Mouse (Mus musculus) intestine, embryonic 15.5 days (tissue): ENCODE data around the gene Epb41l3. TPM values are rescaled to one million over a fixed set of nuclear protein-coding genes. Genes with fewer than 3 reads are reported as not detected.

Source experiments
- ATAC-seq: fragments of 200-750 bp; cut with Nextera tagmentation; 2 replicates; pipeline ENCODE4 v1.8.0; 2017; ENCODE audit warnings: moderate TSS enrichment, moderate library complexity
- H3K27ac ChIP-seq: fragments of 300-500 bp; sonication (generic); 2 replicates; pipeline ENCODE4 v1.5.1; 2015; ENCODE audit warnings: mild to moderate bottlenecking, inconsistent platforms
- H3K27me3 ChIP-seq: fragments of 300-500 bp; sonication (generic); replicated peaks from 2 replicates; pipeline ENCODE4 v1.6.1; 2015; ENCODE audit warnings: inconsistent platforms
- H3K36me3 ChIP-seq: fragments of 300-500 bp; sonication (generic); 2 replicates; pipeline ENCODE4 v1.6.1; 2015; ENCODE audit warnings: inconsistent platforms
- H3K4me1 ChIP-seq: fragments of 300-500 bp; sonication (generic); replicated peaks from 2 replicates; pipeline ENCODE4 v1.6.1; 2015; ENCODE audit warnings: inconsistent platforms
- H3K4me2 ChIP-seq: fragments of 300-500 bp; sonication (generic); replicated peaks from 2 replicates; pipeline ENCODE4 v1.6.1; 2015; ENCODE audit warnings: mild to moderate bottlenecking, inconsistent platforms
- H3K4me3 ChIP-seq: fragments of 300-500 bp; sonication (generic); replicated peaks from 2 replicates; pipeline ENCODE4 v1.5.1; 2015; ENCODE audit warnings: inconsistent platforms
- H3K9ac ChIP-seq: fragments of 300-500 bp; sonication (generic); 2 replicates; pipeline ENCODE4 v1.6.1; 2015; ENCODE audit warnings: inconsistent platforms
- H3K9me3 ChIP-seq: fragments of 300-500 bp; sonication (generic); 2 replicates; pipeline ENCODE4 v1.6.1; 2016; ENCODE audit warnings: inconsistent platforms
- WGBS: fragments of 180-500 bp; shearing (Covaris S2); methylation state at CpG from one replicate; pipeline ENCODE4 v1.1.7; 2015; 5-methylcytosine and 5-hydroxymethylcytosine counted together
- polyA plus RNA-seq: library from polyadenylated mRNA; unstranded; fragments of >200 nt; fragmentation: Nextera tagmentation; extraction: Ambion mirVana; gene quantifications from 2 replicates; pipeline ENCODE4 v1.2.1, GENCODE M21; 2015

Epb41l3 gene
- polyA plus RNA-seq, 1 experiment from 2014 or later, result 131 TPM

- Histone ChIP-seq H3K36me3 (no peaks in the 10 kb centered on the region), H3K4me1 (no peaks in the 10 kb centered on the region), H3K4me3 (no peak overlapping the region), H3K9ac (no peak overlapping the region), H3K9me3 (no peaks in the 10 kb centered on the region), H3K27ac (no peak overlapping the region), H3K4me2 (no peak overlapping the region), H3K27me3 (no peaks in the 10 kb centered on the region)
- WGBS, result 71% methylated on average over 5 of the region's 5 CpGs
- ATAC-seq, result no peak
Measured at GRCm38 (mm10) chr17:69158690-69159089, 83.2 kb downstream of the Epb41l3 start.

DNA sequence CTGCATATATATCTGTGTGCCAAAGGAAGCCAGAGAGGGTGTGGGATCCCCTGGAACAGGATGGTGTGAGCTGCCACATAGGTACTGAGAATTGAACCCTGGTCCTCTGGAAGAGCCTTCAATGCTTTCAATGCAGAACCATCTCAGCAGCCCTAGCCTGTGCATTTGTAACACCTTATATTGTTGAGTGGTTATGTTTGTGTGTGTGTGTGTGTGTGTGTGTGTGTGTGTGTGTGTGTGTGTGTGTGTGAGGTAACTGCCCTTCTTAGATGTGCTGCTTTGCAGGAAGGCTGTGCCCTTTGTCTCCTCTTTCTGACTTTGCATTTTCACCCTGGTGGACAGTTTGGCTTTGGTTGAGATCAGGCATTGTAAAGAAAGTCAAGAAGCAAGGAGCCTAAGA lies 87.2 kb downstream of the Epb41l3 start:
- Histone ChIP-seq H3K27ac (no peak overlapping the region), H3K4me3 (no peak overlapping the region), H3K36me3 (no peaks in the 10 kb centered on the region), H3K9ac (no peak overlapping the region), H3K9me3 (no peaks in the 10 kb centered on the region), H3K27me3 (no peaks in the 10 kb centered on the region), H3K4me1 (no peaks in the 10 kb centered on the region), H3K4me2 (no peak overlapping the region)
- no peak for ATAC-seq

DNA sequence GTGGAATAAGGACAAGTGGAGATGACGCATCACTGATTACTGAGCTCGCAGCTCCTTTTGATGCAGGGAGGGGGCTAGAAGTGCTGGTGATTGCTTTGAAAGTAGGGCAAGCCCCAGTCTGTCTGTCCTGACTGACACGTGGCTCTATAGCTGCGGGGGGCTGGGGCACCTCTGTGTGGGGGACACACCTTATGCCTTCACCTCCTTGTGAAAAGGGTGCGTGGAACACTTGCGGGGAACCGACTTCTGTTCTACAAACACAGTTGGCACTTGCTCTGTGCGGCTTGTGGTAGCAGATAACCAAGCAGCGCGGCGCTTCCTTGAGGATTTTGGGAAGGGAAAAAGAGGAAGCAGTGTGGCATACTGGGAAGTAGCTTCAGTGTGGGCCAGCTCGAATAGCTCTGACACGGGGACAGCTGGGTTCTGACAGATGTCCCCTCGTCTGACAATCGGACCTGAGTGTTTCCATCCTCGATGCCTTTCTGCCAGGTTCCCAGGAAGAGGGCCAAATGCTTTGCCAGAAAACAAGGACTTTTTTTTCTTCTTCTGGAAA lies 101.5 kb downstream of the Epb41l3 start:
- H3K4me3 ChIP-seq, result no peak overlapping the region
- H3K4me2 ChIP-seq, result no peak overlapping the region
- H3K9me3 ChIP-seq, result no peaks in the 10 kb centered on the region
- whole genome bisulfite sequencing, result 66% methylated on average over 16 of the region's 16 CpGs
- ATAC-seq, result no peak
- no peak overlapping the region for H3K27ac ChIP-seq
- H3K36me3 ChIP-seq, result no peaks in the 10 kb centered on the region
- no peaks in the 10 kb centered on the region for H3K27me3 ChIP-seq
- H3K4me1 ChIP-seq, result peaks cover 7% of the 10 kb centered on the region
- H3K9ac ChIP-seq, result no peak overlapping the region

- Histone ChIP-seq H3K27ac (no peak overlapping the region), H3K9ac (no peak overlapping the region), H3K4me2 (no peak overlapping the region), H3K4me3 (no peak overlapping the region), H3K4me1 (peaks cover 13% of the 10 kb centered on the region), H3K36me3 (no peaks in the 10 kb centered on the region), H3K9me3 (no peaks in the 10 kb centered on the region), H3K27me3 (no peaks in the 10 kb centered on the region)
- WGBS, result 90% methylated on average over 5 of the region's 5 CpGs
- ATAC-seq, result no peak
Measured at GRCm38 (mm10) chr17:69177954-69178353, 102.5 kb downstream of the Epb41l3 start.

DNA sequence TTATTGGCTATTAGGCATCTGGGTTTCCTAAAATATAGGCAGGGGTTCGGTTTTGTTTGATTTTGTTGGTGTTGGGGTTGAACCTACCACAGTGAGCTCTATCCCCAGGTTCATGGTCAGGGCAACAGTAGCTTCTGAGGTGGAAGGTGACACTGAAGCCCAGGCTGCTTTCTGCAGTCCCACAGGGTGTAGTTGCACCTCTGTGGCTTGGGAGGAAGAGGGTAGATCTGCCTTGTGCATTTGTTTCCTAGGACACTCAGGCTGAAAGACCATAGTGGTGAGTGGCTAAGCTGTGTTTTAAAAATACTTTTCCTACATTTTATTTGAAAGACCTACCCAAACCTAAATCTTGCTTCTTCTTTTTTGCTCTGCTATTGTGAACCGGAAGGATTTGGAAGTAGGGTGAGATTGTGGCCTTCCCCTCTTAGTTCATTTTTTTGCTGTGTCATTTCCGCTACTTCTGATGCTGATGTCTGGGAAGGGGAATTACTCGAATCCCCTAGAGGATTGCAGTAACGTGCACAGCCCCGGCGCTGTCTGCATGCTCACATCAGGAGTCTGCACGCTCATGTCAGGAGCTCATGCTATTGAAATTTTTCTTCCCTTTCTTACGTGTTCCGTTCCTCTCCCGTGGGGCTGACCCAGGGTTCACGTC lies 105.5 kb downstream of the Epb41l3 start:
- no peak overlapping the region for H3K4me3 ChIP-seq
- no peak overlapping the region for H3K9ac ChIP-seq
- H3K27me3 ChIP-seq, result no peaks in the 10 kb centered on the region
- H3K4me2 ChIP-seq, result peak overlapping the region; percentile 44
- ATAC-seq, result peak; percentile 65
- WGBS, result 24% methylated on average over 12 of the region's 12 CpGs
- H3K9me3 ChIP-seq, result no peaks in the 10 kb centered on the region
- H3K36me3 ChIP-seq, result no peaks in the 10 kb centered on the region
- peaks cover 13% of the 10 kb centered on the region for H3K4me1 ChIP-seq
- H3K27ac ChIP-seq, result peak overlapping the region; percentile 59

DNA sequence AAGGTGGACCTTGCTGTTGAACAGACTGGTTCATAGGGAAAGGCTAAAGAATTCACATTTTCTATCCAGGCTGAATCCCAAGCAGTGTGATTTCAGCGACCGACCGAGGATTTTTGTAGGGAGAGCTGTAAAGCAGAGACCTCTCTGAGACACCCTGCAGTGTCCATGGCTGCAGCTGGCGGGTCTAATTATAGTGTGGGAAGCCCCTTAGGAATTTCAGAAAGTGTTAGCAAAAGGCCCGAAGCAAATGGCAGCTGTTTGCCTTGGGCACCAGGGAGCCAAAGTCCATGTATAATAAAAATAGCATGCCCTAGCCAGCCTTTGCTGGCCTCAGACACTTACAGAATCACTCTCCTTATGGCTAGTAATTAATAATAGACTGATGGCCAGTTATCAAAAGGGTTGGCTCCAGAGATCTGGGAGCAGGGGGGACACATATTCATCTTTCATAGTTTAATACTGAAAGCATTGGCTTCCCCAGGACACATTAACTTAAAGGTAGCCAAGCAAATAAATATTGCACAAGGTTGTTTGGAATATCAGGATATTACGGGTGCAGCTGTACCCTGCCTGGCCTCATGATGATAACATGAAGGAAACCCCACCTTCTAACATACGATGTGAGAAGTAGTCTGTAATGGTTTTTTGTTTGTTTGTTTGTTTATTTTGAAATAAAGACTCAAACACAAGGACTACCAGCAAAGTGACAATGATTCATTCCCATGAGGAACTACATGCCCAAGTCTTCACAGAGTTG lies 106.3 kb downstream of the Epb41l3 start:
- Histone ChIP-seq H3K36me3 (no peaks in the 10 kb centered on the region), H3K9me3 (no peaks in the 10 kb centered on the region), H3K9ac (no peak overlapping the region), H3K27me3 (no peaks in the 10 kb centered on the region), H3K4me1 (peaks cover 13% of the 10 kb centered on the region), H3K27ac (peak overlapping the region; percentile 59), H3K4me2 (peak overlapping the region; percentile 44), H3K4me3 (no peak overlapping the region)
- 18% methylated on average over 7 of the region's 7 CpGs for WGBS
- peak; percentile 83 for ATAC-seq

- Histone ChIP-seq H3K4me1 (0 out of 2 replicates have a peak, but pooled peaks cover 1% of the 10 kb centered on the region), H3K36me3 (no peaks in the 10 kb centered on the region), H3K4me2 (no peak overlapping the region), H3K9me3 (no peaks in the 10 kb centered on the region), H3K27ac (no peak overlapping the region), H3K9ac (no peak overlapping the region), H3K27me3 (no peaks in the 10 kb centered on the region), H3K4me3 (no peak overlapping the region)
- ATAC-seq, result no peak
- 76% methylated on average over 3 of the region's 3 CpGs for WGBS
Measured at GRCm38 (mm10) chr17:69187794-69188193, 112.3 kb downstream of the Epb41l3 start.

- no peak overlapping the region for H3K27ac ChIP-seq
- ATAC-seq, result peak; percentile 57
Measured at GRCm38 (mm10) chr17:69192863-69193493, 117.5 kb downstream of the Epb41l3 start.

GRCm38 (mm10) chr17:69194599-69194998 lies 119.1 kb downstream of the Epb41l3 start:
- Histone ChIP-seq H3K36me3 (no peaks in the 10 kb centered on the region), H3K9ac (no peak overlapping the region), H3K27ac (no peak overlapping the region), H3K4me1 (peaks cover 16% of the 10 kb centered on the region; the same call in 1 of the 2 replicates), H3K4me2 (no peak overlapping the region), H3K4me3 (no peak overlapping the region), H3K9me3 (no peaks in the 10 kb centered on the region), H3K27me3 (no peaks in the 10 kb centered on the region)
- WGBS, result 31% methylated on average over 3 of the region's 3 CpGs
- no peak for ATAC-seq

More at GRCm38 (mm10) chr17:69192863-69193493, 117.5 kb downstream of the Epb41l3 start:
- 23% methylated on average over 2 of the region's 2 CpGs for WGBS
- no peaks in the 10 kb centered on the region for H3K27me3 ChIP-seq
- H3K9ac ChIP-seq, result no peak overlapping the region
- H3K4me1 ChIP-seq, result peaks cover 9% of the 10 kb centered on the region; the same call in 1 of the 2 replicates
- no peaks in the 10 kb centered on the region for H3K36me3 ChIP-seq
- no peak overlapping the region for H3K4me3 ChIP-seq
- H3K9me3 ChIP-seq, result no peaks in the 10 kb centered on the region
- no peak overlapping the region for H3K4me2 ChIP-seq

- H3K36me3 ChIP-seq, result no peaks in the 10 kb centered on the region
- no peak overlapping the region for H3K9ac ChIP-seq
- no peak overlapping the region for H3K4me2 ChIP-seq
- H3K27ac ChIP-seq, result no peak overlapping the region
- peaks cover 16% of the 10 kb centered on the region; the same call in 1 of the 2 replicates for H3K4me1 ChIP-seq
- no peaks in the 10 kb centered on the region for H3K27me3 ChIP-seq
- WGBS, result 70% methylated on average over 6 of the region's 6 CpGs
- ATAC-seq, result no peak
- no peaks in the 10 kb centered on the region for H3K9me3 ChIP-seq
- no peak overlapping the region for H3K4me3 ChIP-seq
Measured at GRCm38 (mm10) chr17:69195758-69196157, 120.3 kb downstream of the Epb41l3 start.

DNA sequence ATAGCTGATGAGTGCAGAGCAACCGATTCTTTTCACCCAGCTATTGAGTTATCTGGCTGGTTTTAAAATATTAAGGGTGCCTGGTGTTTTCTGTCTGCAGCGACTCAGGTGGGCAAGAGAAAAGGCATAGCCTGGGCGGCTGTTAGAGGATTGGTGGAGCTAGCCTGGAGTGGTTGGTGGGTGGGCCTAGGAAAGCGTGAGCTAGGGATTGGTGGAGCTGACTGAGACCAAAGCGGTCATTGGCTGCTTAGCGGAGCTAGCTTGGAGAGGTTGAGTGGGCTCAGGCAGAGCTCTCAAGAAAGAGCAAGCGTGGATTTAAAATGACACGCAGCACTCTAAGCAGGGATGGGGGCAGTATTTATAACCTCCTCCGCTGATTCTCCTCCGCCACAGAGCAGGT lies 121.2 kb downstream of the Epb41l3 start:
- H3K27ac ChIP-seq, result no peak overlapping the region
- H3K36me3 ChIP-seq, result no peaks in the 10 kb centered on the region
- no peaks in the 10 kb centered on the region for H3K27me3 ChIP-seq
- ATAC-seq, result no peak
- H3K9me3 ChIP-seq, result no peaks in the 10 kb centered on the region
- no peak overlapping the region for H3K9ac ChIP-seq
- H3K4me1 ChIP-seq, result peaks cover 16% of the 10 kb centered on the region; the same call in 1 of the 2 replicates
- H3K4me3 ChIP-seq, result no peak overlapping the region
- no peak overlapping the region for H3K4me2 ChIP-seq
- WGBS, result 82% methylated on average over 10 of the region's 10 CpGs

- Histone ChIP-seq H3K9ac (no peak overlapping the region), H3K27me3 (no peaks in the 10 kb centered on the region), H3K27ac (no peak overlapping the region), H3K36me3 (no peaks in the 10 kb centered on the region), H3K9me3 (no peaks in the 10 kb centered on the region), H3K4me2 (no peak overlapping the region), H3K4me3 (no peak overlapping the region), H3K4me1 (peaks cover 14% of the 10 kb centered on the region; the same call in 1 of the 2 replicates)
- WGBS, result 33% methylated on average over 1 of the region's 1 CpGs
- ATAC-seq, result peak; percentile 64; the same call in 1 of the 2 replicates
Measured at GRCm38 (mm10) chr17:69198805-69199204, 123.3 kb downstream of the Epb41l3 start.
